Mouse (Mus musculus) v-Abl transformed pro-B cells (cell line): Measurements from ENCODE around the gene Haus2.
"Not testable (repeated sequence)": the region's sequence is repeated elsewhere in the genome, so short reads cannot be mapped to it uniquely, and the experiment has no call there.

Source experiments
- in situ Hi-C, 2 experiments: fragments of 400-800 bp; cut with MboI; formaldehyde crosslinking; loops; one replicate each; pipeline ENCODE4 v1.15.1; 2025; ENCODE audit not compliant: unreplicated experiment in 2 of 2

Haus2 gene

GRCm38 (mm10) chr2:120608830-120609723, at the start of gene Haus2, which contains the start of gene Lrrc57:
Gene Haus2, plus strand, starts transcription at chr2:120609383.
Gene Lrrc57, minus strand, starts transcription at chr2:120609520.
- in situ Hi-C loops: no loop called here

- in situ Hi-C loops: no loop called here
These were observed 47.7 kb upstream of the Haus2 start for GRCm38 (mm10) chr2:120561524-120561923.

GRCm38 (mm10) chr2:120562859-120563234, 46.3 kb upstream of the Haus2 start:
- in situ Hi-C loops: no loop called here

GRCm38 (mm10) chr2:120563235-120563990, 45.8 kb upstream of the Haus2 start, which contains the start of gene Zfp106:
Gene Zfp106, minus strand, starts transcription at chr2:120563843.
- in situ Hi-C loops: no loop called here

- in situ Hi-C loops: not testable (repeated sequence)
These were observed 44.5 kb upstream of the Haus2 start for GRCm38 (mm10) chr2:120564548-120565188.

- in situ Hi-C loops: no loop called here
These were observed 43.8 kb upstream of the Haus2 start for GRCm38 (mm10) chr2:120565363-120565762.

GRCm38 (mm10) chr2:120566886-120567797, 42.0 kb upstream of the Haus2 start, which contains the start of gene Snap23:
Gene Snap23, plus strand, starts transcription at chr2:120567671.
- in situ Hi-C loops: no loop called here

- in situ Hi-C loops: no loop called here
These were observed 41.3 kb upstream of the Haus2 start for GRCm38 (mm10) chr2:120567798-120568320.

GRCm38 (mm10) chr2:120571081-120571480, 38.1 kb upstream of the Haus2 start:
- in situ Hi-C loops: no loop called here

- in situ Hi-C loops: not testable (repeated sequence)
These were observed 37.0 kb upstream of the Haus2 start for GRCm38 (mm10) chr2:120572161-120572560.

- in situ Hi-C loops: no loop called here
These were observed 34.1 kb upstream of the Haus2 start for GRCm38 (mm10) chr2:120575121-120575520.

GRCm38 (mm10) chr2:120575978-120576377, 33.2 kb upstream of the Haus2 start:
- in situ Hi-C loops: no loop called here

- in situ Hi-C loops: no loop called here
These were observed 31.4 kb upstream of the Haus2 start for GRCm38 (mm10) chr2:120577799-120578198.

- in situ Hi-C loops: no loop called here
These were observed 30.9 kb upstream of the Haus2 start for GRCm38 (mm10) chr2:120578286-120578685.

GRCm38 (mm10) chr2:120589759-120590158, 19.4 kb upstream of the Haus2 start:
- in situ Hi-C loops: no loop called here

- in situ Hi-C loops: no loop called here
These were observed 17.0 kb upstream of the Haus2 start for GRCm38 (mm10) chr2:120592227-120592626.

GRCm38 (mm10) chr2:120597734-120598133, 11.4 kb upstream of the Haus2 start:
- in situ Hi-C loops: no loop called here

- in situ Hi-C loops: no loop called here
These were observed 9.7 kb upstream of the Haus2 start for GRCm38 (mm10) chr2:120599506-120599905.

GRCm38 (mm10) chr2:120606021-120606690, 3.0 kb upstream of the Haus2 start:
- in situ Hi-C loops: no loop called here
